Mouse (Mus musculus): ENCODE measurements around the gene Megf8. TPM values are rescaled to one million over a fixed set of nuclear protein-coding genes. Genes with fewer than 3 reads are reported as not detected.
"Not testable (repeated sequence)": the region's sequence is repeated elsewhere in the genome, so short reads cannot be mapped to it uniquely, and the experiment has no call there.

The Megf8 gene
- polyA plus RNA-seq, 1 experiment, result 40.0 TPM

DNA sequence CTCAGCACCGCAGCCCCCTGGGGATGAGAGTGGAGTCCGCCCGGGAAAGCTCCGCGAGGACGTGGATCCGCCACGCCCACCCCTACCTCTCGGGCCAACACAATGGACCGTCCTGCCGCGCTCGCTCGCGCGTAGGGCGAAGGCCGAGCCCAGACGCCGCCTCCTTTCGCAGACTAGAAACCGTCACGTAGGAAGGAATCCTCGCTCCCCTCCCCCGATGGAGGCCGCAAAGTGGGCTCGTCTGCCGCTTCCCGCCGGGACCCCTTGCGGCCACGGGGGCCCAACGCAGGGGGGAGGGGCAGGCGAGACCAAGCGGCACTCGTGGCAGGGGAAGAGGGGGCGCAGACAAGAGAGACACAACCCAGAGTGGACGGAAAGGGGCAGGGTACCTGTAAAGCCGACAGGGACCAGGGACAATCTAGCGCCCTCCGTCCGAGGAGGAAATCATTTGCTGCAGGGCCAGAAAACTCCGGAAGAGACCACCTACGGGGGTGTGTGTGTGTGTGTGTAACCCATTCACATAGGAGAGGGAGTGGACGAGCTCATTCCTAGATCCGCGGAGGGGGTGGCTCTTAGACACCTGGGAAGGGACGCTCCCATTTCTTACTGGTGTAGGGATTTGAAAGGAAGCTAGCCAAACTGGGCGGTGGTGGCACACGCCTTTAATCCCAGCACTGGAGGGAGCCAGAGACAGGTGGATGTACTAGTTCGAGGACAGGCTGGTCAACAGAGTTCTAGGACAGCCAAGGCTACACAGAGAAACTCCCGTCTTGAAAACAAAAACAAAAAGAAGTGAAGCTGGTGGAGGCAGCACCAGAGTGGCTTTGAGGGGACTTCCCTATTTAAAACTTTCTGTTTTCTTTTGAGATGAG, 19.3 kb upstream of the Megf8 start, which contains the start of gene Pafah1b3:
Gene Pafah1b3 (minus strand): TSS at position 533 of the 872 bp plus-strand sequence.
- DNase-seq (ENCODE audit: low read depth), result peak; percentile 70

DNA sequence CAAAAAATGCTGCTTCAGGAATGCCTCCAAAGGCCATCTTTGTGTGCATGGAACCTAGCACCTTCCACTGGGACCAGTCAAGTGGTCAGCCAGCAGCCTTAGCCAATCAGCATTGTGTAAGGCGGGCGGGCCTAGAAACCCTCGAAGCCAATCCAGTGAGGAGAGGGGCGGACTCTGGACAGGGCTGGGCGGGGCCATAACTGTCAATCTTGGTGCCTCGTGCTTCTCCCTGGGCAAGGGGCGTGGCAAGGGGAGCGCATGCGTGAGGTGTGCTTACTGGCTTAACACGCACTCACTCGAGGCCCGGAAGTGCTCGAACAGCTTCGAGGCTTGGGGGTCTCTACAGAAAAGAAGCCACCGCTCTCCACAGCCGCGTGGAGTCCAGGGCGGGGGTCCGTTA, 15.9 kb upstream of the Megf8 start, which contains the start of gene Prr19:
Gene Prr19 (plus strand): TSS at position 349 of the 400 bp plus-strand sequence.
- DNase-seq (ENCODE audit: low read depth), result no peak

DNA sequence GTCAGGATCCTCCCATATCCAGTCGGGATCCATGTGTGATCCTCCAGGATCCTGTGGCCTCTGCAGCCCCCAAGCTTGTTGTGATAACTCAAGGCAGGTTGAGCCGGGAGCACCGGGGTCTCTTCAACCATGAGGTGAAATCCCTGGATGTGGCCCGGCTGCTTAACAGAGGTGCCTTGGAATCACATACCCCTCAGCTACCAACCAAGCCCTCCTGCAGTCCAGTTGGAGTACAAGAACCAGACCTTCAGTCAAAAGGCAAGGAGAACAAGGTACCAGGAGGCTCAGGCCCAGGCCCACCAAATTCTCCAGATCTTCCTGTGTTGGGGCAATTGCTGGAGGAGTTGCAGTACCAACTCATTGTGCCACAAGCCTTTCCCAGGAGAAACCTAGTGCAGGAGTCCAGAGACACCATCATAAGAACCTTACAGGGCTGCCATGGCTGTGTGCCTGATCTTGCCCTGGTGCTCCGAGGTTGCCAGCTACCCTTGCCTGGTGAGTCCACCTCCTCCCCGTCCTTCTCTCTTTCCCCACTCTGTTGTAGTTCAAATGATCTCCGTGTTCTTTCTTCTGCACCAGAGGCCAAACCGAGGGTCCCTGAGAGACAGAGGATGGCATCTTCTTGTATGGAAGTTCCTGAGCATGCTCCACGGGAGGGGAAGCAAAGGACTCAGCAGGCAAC, 13.8 kb upstream of the Megf8 start:
- DNase-seq (ENCODE audit: low read depth), result no peak

DNA sequence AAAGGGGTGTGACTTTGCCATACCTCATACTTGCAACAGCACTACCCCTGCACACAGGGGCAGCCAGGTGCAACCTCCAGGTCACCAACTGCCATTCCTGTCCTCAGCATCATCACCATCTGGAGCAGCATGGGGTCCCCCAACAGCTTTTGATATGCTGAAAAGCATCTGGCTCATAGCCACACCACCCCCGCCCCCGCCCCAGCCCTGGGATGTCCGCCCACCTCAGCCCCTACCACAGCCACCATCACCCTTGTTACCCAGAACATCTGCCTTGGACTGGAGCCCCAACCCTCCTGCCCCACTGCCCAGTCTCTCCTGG, 13.3 kb upstream of the Megf8 start:
- no peak for DNase-seq (ENCODE audit: low read depth)

DNA sequence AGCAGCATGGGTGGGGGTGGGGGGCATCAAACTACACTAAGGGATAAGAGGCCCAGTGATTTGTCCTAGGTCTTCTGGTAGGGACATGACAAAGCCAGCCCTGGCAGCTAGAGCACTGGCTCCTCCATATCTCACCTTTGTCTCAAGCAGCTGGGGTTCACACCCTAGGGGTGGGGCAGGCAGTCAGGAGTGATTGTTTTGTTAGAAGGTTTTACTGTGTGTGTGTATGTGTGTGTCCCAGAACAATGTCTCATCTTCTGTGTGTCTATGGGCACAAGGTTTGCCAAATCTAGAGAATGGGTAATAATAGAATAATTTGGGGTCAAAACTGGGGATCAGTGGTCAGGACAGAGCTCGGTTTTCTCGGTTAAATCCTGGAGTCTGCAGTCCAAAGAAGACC, 11.5 kb upstream of the Megf8 start:
- DNase-seq (ENCODE audit: low read depth), result no peak

DNA sequence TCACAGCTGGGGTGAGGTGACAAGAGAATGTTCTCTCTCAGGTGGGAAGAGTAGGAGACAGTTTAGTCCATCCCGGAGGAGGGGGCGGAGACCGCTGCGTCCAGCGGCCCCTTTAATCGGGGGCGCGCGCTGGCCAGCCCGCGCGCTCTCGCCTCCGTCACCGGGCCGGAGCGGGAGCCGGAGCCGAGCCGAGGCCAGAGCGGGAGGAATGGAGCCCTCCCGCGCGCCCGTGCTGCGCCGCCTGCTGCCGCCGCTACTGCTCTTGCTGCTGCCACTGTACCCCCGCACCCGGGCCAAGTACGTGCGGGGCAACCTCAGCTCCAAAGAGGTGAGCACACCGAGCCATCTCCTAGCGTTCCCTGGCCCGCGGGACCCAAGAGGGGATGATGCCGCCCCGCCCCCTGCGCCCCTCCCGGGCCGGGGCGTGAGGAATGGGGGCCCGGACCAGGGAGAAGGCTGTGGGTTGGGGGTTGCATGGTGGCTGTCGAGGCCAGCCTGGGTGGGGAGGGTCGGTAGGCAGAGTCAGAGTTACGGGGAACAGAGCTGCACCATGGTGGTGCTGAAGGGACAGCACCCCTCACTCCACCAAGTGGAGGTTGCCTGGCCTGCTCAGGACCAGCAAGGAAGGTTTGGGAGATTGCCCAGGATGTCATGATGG, 10.9 kb upstream of the Megf8 start, which contains the start of gene Tmem145:
Gene Tmem145 (plus strand): TSS at position 151 of the 658 bp plus-strand sequence.
- DNase-seq (ENCODE audit: low read depth), result no peak

DNA sequence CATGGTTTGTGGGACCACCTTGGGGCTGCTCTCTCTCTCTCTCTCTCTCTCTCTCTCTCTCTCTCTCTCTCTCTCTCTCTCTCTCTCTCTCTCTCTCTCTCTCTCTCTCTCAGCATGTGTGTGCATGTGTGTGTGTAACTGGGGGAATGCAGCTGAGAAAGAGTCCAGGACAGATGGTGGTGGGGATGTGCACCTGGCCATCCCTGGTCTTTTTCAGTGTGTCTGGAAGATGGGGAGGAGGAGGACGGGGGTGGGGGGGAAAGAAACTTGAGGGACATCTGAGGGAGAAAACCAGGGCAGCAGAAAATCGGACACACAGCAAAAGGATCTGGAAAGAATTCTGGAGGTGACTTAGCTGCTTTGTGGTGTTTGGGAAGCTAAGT, 10.4 kb upstream of the Megf8 start:
- DNase-seq (ENCODE audit: low read depth), result no peak

DNA sequence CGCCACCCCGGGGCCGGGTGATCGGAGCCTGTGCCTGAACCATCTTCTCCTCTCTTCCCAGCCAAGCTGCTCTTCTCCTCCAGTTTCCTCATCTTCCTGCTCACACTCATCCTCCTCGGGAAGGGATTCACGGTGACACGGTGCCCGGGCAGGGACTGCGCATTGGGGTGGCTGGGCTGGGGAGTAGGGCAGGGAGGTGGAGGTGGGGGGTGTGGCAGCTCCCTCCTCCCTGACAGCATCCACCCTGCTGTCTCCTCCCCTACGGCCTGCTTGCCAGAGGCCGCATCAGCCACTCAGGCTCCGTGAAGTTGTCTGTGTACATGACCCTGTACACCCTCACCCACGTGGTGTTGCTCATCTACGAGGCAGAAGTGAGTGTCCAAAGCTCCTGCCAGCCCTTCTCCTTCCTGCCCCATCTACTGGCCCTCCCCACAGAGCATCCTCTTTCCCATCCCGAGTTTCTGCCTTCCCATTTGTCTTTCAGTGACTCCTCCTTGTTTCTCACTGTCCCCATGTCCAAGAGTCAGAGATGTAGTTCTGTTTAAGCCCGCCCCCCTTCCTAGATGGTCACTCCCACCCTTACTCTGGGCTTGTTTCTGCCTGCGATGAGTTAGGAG, 8.2 kb upstream of the Megf8 start:
- DNase-seq (ENCODE audit: low read depth), result no peak

DNA sequence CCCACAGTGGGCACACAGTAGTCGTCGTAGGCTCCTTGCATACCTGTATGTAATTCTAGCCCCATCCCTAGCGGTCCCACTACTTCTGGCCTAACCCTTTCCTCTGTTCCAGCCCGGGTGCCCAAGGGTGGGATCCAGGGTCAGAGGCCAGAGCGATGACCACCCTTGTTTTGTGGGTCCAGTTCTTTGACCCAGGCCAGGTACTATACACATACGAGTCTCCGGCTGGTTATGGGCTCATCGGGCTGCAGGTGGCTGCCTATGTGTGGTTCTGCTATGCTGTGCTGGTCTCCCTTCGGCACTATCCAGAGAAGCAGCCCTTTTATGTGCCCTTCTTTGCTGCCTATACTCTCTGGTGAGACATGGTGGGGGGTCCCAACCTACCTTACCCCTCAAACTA, 7.5 kb upstream of the Megf8 start:
- no peak for DNase-seq (ENCODE audit: low read depth)

DNA sequence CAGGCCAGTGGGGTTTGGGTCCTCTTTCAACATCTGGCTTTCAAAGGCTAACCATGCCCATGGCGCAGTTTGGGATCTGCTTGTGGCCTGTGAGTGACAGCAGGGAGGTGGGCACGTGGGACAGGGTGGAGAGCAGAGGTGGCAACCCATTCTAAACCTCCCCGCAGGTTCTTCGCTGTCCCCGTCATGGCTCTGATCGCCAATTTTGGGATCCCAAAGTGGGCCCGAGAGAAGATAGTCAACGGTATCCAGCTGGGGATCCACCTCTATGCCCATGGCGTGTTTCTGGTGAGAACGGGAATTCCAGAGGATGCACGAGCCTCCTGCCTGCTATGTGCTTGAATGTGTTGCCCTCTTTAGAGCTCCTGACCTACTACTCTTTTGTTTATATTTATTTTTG, 5.8 kb upstream of the Megf8 start:
- DNase-seq (ENCODE audit: low read depth), result no peak

DNA sequence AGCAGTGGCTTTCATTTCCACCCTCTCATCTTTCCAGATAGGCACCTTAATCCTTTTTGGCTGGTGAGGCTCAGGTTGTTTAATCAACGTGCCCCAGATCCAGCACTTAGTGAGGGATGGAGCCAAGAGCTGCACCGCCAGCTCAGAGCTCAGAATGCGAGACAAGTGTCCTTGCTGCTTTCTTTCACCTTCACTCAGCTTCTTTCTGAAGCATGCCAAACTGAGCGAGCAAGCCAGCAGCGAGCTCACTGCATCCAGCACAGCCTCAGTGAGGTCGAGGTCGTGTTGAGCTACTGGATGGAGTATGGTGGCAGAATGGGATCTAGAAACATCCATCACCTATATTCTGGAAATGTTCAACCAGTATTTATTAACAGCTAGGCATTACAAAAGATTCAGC, 3.6 kb upstream of the Megf8 start:
- no peak for DNase-seq (ENCODE audit: low read depth)

DNA sequence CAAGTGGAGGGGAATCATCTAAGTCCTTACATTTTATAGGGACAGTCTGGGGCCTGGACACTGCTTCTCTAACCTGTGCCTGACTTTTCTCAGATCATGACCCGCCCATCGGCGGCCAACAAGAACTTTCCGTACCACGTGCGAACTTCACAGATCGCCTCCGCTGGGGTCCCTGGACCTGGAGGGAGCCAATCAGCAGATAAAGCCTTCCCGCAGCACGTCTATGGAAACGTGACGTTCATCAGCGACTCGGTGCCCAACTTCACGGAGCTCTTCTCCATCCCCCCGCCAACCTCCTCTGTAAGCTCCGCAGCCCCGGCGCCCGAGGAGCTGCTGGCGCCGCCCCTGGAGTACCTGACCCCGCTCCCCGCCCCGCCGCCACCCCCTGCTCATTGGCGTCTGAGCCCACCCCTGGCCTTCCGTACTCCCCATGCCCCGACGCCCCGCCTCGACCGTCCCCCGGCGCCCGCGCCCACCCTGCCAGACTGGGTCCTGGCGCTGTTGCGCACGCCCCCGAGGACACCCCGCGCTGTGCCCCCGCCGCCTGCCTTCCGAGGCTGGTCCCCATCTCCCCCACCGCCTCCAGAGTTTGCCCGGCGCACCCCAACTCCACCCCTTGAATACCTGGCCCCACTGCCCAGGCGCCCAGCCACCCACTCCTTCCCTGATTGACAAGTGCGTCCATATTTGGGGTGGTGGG, 2.2 kb upstream of the Megf8 start:
- no peak for DNase-seq (ENCODE audit: low read depth)

DNA sequence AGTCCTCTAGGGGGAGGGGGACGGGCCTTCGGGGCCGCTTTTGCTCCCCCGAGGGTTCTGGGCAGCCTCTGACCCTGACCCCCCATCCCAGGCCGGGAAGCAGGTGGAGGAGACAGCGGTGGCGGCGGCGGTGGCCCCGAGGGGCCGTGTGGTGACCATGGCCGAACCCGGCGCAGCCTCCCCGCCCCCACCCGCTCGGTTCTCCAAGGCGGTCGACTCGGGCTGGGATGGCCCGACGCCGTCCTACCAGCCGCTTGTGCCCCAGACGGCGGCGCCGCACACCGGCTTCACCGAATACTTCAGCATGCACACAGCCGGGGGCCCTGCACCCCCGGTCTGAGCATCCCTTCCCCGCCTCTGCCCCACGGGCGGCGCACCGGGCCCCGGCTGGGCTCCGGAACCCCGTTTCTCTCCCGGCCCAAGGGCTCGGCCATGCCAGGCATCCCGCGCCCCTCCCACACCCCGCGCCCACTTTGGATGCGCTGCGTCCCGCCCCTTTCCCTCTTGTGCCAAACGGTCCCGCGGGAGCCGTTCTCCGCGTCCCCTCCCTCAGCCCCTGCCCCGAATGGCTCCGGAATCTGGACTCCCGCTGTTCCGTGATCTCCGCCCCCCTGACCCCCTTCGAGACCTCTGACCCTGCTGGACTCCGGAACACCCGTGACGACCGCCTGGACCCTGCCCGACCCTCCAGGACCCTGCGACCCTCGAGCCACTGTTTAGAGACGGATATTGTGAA, 1.5 kb upstream of the Megf8 start:
- DNase-seq (ENCODE audit: low read depth), result no peak

DNA sequence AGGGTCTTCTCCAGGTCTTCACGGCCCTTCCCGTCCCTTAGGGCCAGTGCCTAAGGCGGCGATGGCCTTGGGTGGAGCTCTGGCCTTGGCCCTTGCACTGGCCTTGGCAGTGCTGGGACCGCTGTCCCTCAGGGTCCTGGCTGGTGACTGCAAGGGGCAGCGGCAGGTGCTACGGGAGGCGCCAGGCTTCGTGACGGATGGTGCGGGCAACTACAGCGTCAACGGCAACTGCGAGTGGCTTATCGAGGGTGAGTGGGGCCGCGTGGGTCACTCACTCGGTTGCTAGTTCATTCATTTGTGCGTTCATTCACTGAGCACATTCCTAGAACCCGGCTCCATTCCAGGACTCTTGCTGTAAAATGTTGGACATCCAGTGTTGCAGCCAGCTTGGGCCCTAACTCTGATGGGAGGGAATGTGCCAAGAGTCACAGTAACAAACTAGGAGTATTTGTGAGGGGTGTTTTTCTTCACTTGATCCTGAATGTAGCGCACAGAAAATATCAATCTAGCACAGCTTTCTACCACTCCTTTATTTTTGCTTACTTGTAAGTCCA, 559 bp downstream of the Megf8 start:
- DNase-seq (ENCODE audit: low read depth), result no peak

DNA sequence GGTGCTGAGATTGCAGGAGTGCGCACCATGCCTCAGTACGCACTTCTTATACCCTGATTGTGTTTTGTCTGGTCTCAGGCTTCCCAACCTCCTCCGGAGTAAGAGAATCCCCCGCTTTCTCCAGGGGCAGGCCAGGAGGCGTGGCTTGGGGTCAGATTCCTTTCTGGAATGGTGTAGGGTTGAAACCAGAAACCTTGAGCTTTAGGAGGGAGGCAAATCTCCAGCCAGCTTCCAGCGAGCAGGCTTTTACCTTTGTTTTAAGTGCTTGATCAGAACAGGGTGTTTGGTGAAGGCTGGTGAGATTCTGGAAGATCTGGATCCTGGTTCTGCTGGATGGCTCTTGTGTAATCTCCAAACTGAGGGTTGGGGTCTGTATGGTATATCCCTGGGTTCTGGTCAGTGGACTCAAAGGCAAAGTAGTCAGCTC, 5.1 kb downstream of the Megf8 start:
- DNase-seq (ENCODE audit: low read depth), result no peak

DNA sequence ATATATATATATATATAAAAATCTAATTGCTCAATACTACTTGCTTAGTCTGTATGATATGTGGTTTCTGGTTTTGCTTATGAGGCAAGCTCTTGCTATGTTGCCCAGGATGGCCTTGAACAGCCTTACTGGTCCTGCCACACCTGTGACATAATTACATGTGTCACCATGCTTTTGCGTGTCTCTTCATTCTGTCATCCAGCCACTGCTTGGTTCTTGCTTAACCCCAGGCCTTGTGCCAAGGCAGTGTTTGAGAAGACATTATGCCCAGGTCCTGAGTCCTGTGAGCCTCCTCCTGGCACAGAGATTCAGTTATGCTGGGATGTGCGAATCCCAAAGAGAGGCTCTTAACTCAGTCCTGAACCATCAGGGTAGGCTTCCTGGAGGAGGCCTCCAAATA, 6.3 kb downstream of the Megf8 start:
- DNase-seq (ENCODE audit: low read depth), result peak; percentile 58

DNA sequence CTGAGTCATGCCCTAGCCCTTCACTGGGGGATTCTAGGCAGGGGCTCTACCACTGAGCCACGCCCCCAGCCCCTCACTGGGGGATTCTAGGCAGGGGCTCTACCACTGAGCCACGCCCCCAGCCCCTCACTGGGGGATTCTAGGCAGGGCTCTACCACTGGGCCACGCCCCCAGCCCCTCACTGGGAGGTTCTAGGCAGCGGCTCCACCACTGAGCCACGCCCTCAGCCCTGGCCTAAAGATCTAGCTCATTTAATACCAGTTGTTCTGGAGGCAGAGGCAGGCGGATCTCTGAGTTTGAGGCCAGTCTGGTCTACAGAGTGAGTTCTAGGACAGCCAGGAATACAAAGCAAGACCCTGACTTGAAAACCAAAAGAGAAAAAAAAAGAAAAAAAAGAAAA, 8.5 kb downstream of the Megf8 start:
- not testable (repeated sequence) for DNase-seq (ENCODE audit: low read depth)

DNA sequence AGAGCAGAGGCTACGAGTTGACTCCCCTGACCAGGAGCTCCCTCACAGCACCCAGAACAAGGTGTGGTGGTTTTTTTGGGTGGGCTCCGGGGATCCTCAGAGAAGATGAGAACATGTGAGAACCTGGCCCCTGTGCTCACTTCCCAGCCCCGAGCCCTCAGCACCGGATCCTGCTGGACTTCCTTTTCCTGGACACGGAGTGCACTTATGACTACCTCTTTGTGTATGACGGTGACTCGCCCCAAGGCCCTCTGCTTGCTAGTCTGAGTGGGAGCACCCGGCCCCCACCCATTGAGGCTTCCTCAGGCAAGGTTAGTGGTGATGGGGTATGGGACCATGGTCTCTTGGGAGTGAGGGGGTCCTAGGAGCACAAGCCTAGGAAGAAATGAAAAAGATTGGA, 9.3 kb downstream of the Megf8 start:
- DNase-seq (ENCODE audit: low read depth), result no peak

DNA sequence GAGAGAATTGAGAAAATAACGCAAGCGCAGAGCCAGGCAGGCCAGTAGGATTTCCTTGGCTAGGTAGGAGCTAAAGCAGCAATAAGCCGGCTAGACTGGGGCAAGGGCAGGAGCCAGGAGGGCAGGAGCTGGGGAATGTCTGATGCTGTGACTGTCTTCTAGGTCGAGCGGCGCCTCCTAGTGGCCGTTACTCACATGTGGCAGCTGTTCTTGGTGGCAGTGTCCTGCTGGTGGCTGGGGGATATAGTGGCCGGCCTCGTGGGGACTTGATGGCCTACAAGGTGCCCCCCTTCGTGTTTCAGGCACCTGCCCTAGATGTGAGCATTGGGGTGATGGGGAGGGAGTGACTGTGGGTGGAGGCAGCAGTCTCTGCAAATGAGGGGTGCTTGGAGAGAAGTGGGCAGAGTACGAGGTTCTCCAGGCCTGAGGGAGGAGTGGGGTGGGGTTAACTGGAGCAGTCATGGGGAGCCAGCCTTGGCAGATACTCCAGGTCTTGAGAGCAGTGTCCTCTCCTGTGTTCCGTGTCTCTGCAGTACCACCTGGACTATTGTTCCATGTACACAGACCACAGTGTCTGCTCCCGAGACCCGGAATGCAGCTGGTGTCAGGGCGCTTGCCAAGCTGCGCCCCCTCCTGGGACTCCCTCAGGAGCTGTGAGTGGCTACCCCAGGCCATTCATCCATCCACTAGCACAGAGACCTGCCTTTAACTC, 16.8 kb downstream of the Megf8 start:
- no peak for DNase-seq (ENCODE audit: low read depth)

DNA sequence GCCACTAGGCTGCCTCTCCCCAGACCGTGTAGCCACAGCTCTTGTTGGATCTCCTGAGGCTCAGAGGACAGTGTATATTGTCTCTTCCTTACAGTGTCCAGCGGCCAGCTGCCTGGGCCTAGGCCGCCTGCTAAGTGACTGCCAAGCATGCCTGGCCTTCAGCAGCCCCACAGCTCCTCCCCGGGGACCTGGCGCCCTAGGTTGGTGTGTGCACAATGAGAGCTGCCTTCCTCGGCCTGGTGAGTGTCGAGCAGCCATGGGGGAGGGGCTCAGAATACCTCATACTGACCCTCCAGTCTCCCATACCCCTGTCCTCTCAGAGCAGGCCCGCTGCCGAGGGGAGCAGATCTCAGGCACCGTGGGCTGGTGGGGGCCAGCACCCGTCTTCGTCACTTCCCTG, 17.5 kb downstream of the Megf8 start:
- no peak for DNase-seq (ENCODE audit: low read depth)
